Mouse (Mus musculus): ENCODE data around the gene Setd7. TPM values are rescaled to one million over a fixed set of nuclear protein-coding genes. Genes with fewer than 3 reads are reported as not detected.
A peak's percentile ranks its signal among the peaks of the same experiment; 100 is the strongest.
"Not testable (repeated sequence)": the region's sequence is repeated elsewhere in the genome, so short reads cannot be mapped to it uniquely, and the experiment has no call there.

Gene Setd7
- 10 to 100 TPM; 48.3 to 48.8 TPM for total RNA-seq (2021)
- long read RNA-seq, experiment 1, full-length matches to known transcripts = 2 of 7 reads
- long read RNA-seq, experiment 1, partial matches to known transcripts = 0 of 7 reads
- long read RNA-seq, experiment 1, other reads (novel, unspliced or antisense) = 5 of 7 reads
- long read RNA-seq, experiment 2, partial matches to known transcripts = 0 of 15 reads
- long read RNA-seq, experiment 2, other reads (novel, unspliced or antisense) = 15 of 15 reads

DNA sequence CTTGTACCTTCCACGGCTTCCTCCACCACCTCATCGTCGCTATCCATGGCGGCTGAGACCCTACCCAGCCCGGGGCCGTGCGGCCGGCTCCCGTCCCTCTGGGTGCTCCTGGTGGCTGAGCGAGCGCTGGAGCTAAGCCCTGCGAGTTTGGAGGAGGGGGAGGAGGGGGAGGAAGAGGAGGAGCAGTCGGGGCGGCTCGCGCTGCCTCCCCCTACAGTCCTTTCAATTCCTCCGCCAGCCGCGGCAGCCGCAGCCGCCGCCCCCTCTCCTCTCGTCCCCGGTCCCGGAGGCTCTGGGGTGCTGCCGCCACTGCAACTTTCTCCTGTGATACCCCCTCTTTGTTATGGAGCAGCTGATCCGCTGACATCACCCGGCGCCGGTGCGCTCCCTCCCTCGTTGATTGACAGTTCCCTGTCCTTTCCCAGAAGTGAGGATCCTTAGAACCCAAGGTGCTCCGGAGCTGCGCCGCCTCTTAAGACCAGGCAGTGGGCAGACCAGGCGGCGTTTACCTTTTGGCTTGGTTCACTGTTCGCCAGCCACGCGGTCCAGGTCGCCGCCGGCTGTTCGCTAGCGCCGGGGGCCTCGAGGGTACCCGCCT, at the start of gene Setd7:
TSS of gene Setd7 (minus strand) at position 369 of the 598 bp plus-strand sequence.
- DNase-seq (ENCODE audit: low spot score in 2 of 2) = peak; percentile 72 to 77

DNA sequence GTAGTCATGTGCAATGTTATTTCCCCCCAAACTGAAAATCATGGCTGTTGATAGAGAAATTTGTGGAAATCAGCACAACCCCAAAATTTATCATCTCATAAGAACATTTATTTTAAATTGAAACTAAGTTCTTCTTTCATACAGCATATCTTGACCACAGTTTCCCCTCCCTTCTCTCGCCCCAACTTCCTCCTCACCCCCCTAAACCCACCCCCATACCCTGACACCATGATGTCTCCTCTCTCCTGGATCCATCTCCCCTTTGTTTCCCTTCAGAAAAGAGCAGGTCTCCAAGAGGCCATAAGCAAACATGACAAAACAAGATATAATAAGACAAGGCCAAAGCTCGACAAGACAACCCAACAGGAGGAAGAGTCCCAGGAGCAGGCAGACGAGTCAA, 43.8 kb upstream of the Setd7 start:
- no peak for DNase-seq (ENCODE audit: low spot score in 2 of 2)

DNA sequence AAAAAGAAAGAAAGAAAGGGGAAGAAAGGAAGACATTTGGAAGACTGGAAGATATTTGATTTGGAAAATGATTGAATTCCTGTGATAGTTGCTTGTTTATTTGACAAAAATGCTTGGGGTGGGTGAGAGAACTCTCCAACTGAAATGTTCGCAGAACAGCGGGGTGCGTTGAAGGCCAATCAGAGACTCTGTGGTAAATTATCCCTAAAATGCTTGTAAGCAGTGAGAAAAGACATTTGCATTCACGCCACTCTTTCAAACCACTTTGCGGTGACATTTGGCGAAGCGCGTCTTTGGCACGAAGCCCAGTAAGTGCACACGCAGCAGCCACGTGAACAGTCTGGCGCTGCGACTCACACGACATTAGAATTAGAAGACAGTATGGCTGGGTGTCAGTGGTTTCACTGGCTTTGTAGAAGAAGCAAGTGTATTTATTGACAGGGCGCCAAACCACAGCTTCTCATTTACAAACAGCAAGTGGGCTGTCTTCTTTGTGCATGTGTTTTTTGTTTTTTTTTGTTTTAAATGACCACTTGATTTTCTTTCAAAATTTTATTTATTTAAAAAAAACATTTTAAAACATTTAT, 43.1 kb upstream of the Setd7 start:
- DNase-seq (ENCODE audit: low spot score in 2 of 2) = peak; percentile 36 to 38

DNA sequence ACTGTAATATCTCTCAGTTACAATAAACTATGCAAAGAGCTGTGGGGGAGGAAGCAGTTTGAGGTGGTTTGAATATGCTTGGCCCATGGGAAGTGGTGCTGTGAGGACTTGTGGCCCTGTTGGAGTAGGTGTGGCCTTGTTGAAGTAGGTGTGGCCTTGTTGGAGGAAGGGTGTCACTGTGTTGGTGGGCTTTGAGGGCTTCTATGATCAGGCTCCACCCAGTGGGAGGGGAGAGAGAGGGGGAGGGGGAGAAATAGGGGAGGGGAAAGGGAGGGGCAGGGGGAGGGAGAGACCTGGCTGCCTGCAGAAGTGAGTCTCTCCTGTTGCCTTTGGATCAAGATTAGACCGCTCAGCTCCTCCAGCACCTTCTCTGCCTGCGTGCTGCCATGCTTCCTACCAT, 40.8 kb upstream of the Setd7 start:
- DNase-seq (ENCODE audit: low spot score in 2 of 2) = no peak

DNA sequence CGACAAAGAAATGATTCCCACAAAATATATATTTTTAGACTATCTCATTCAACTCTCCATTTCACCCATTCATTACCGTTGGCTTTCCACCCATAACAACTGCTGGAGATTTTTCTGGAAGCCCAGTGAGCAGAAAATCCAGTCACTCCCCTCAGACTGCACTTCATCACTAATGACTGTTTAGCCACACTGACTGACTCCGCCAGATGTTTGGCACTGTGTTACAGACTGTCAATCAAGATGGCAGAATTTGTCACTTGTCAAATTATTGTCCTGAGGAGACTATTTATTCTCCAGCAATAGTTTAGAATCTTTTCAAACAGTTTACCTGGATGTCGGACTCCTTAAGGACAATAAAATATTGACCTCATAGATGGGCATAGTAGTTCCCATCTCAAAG, 40.0 kb upstream of the Setd7 start:
- no peak for DNase-seq (ENCODE audit: low spot score in 2 of 2)

DNA sequence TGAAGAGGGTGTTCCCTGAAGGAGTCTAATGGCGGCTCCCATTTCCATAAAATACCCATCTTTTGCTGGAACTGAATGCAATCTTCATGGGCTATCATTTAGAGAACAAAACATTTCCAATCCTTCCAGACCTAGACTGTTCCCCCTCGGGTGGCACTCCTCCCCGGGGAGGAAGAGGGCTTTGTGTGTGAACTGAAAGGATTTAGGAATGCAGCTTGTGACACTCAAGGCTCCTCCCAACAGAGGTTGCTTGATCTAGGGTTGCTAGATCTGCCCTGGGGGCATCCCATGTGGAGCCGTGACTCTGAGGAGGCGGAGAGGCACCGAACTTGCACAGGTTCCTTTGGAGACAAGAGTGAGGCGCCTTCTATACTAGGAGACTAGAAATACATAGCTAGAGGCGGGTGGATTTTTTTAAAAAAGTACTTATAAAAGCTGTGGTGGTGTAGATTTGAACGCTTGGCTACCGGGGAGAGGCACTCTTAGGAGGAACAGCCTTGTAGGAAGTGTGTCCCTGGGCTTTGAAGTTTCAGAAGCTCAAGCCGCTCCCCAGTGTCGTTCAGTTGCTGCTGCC, 38.5 kb upstream of the Setd7 start:
- no peak for DNase-seq (ENCODE audit: low spot score in 2 of 2)

DNA sequence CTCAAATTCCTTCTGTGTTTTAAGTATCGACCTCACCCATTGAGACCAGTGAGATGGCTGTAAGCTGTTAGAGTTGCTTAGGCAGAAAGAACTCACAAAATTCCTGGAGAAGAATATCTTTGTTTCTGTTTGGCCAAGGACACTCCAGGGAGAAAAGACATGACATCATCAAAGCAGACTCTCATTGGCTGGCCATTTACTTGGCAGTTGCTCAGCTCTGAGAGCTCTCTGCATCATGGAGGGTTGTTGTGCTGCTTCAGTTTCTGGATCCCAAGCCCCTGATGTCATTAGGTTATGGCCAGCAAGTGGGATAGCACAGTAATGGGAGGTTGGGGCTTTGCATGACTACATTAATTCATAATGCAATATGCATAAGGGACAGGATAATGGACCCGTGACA, 35.9 kb upstream of the Setd7 start:
- no peak for DNase-seq (ENCODE audit: low spot score in 2 of 2)

DNA sequence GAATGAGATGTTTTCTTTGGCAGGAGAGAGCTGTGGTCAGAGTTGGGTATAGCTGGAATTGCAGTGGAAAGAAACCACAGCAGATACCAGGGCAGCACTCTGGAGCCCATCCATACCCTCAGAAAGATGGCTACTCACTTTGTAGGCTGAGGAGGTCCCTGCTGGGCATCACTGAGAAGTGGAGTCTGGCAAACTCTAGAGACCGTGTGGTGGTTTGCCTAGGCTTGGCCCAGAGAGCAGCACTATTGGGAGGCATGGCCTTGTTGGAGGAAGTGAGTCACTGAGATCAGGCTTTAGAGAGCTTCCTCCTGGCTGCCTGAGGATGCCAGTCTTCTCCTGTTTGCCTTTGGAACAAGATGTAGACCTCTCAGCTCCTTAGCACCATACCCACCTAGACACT, 32.8 kb upstream of the Setd7 start:
- no peak for DNase-seq (ENCODE audit: low spot score in 2 of 2)

DNA sequence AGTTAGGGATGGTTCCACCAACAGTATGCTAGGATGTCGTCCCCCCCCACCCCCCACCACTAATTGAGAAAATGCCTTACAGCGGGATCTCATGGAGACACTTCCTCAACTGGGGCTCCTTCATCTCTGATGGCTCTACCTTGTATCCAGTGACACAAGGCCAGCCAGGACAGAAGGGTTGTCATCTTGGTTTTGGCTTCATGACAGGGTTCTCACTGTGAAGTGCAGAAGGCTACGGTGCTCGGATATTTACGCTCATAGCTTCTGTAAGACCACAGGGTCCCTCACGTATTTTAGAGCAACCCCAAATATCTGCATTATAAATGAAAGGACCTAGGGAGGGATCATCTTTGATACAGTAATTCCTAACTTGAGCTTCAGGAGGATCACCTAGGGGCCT, 30.9 kb upstream of the Setd7 start:
- DNase-seq (ENCODE audit: low spot score in 2 of 2) = no peak

DNA sequence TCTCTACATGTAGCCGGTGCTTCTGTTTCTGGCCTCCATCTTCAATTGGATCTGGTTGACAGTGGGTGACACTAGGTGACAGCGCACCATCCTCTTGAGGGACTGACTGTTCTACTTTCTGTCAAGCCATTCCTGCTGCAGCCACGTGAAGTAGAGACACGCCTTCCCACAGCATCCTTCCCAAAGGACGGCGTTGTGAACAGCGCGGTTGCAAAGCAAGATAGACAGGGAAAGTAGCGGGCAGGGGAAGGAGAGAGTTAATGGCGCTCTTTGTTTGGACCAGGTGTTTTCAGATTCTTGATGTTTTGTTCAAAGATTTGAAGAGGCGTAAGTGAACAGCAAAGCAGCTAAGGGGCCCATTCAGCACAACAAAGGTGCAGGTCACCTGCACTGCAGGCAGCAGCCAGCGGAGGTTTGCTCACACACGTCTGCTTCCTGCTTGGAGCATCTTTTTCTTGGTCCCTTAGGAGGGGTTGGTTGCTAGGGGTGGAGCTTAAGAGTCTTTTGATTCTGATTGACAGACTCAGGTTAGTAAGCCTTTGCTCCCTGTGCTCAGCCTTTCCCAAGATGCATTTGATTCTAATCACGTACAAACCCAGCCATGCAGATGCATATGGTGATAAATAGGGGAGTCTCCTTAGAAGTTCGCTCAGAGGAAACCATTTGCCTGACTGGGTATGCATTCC, 29.7 kb upstream of the Setd7 start:
- no peak for DNase-seq (ENCODE audit: low spot score in 2 of 2)

DNA sequence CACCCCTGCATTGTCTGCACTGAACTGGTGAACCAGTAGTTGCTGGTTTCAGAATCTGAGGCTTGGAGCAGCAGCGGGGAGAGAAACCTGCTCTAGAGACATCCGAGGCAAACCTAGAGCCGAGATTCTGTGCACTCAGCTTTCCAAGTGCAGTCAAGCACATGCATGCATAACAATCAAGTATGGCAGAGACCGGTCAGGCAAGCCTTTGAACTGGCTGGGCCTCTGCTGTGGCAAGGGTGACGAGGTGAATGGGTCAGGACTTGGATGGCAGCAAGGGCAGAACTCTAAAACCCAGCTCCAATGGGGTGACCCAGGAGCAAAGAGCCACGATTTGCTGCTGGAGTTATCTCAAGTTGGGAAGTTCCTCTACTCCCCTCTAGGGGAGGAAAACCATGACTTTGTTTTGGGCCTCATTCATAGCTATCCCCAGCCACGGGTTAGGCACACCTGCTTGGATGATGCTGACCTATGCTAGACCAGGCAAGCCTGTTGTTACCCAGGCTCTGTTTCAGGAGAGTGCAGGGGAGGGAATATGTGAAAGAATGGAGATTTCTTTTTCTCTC, 27.1 kb upstream of the Setd7 start:
- no peak for DNase-seq (ENCODE audit: low spot score in 2 of 2)

DNA sequence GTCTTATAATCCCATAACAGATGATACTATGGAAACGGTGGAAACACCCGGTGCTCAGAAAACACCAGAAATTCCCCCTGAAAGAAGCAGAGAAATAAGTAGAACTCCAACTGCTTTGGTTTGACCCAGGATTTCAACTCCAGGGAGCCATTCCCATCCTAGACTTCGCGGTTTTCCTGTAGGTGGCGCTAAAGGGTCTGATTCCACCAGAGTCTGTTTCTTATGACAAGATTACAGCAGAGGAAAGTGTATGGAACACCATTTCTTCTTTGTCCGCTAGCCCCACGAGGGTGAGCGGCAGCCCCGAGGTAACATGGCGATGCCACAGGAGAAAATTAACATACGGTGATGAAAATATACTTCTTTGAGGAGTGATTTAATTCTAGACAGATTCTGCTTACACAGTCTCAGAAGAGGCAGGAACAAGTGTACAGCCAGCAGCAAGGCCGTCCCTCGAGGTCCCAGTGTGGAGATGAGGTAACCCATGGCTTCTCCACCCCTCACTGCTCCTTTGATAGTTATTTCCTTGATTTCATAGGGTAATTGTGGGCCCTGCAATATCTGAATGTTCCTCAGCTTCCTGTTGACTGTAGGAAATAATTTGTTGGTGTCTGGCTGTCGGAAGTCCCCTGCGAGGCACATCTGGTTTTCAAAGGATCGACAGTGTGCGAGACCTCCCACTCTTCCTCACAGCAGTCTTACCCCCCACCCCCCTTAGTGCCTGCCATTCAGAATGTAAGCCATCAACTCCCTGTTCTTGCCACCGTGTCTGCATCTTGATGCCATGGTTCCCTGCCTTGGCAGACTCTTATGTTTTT, 23.1 kb upstream of the Setd7 start:
- DNase-seq (ENCODE audit: low spot score in 2 of 2) = peak; percentile 76 to 84

DNA sequence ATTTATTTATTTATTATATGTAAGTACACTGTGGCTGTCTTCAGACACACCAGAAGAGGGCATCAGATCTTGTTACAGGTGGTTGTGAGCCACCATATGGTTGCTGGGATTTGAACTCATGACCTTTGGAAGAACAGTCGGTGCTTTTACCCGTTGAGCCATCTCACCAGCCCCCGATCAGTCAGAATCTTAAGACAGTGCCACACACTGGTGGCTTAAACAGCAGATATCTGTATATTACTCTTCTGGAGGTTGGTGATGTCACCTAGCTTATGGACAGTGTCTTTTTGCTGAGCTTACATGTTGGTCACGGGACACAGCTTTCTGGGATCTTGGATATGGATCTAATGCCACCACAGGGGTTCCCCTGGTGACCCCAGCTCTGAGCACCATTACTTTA, 18.6 kb upstream of the Setd7 start:
- not testable (repeated sequence) for DNase-seq (ENCODE audit: low spot score in 2 of 2)

DNA sequence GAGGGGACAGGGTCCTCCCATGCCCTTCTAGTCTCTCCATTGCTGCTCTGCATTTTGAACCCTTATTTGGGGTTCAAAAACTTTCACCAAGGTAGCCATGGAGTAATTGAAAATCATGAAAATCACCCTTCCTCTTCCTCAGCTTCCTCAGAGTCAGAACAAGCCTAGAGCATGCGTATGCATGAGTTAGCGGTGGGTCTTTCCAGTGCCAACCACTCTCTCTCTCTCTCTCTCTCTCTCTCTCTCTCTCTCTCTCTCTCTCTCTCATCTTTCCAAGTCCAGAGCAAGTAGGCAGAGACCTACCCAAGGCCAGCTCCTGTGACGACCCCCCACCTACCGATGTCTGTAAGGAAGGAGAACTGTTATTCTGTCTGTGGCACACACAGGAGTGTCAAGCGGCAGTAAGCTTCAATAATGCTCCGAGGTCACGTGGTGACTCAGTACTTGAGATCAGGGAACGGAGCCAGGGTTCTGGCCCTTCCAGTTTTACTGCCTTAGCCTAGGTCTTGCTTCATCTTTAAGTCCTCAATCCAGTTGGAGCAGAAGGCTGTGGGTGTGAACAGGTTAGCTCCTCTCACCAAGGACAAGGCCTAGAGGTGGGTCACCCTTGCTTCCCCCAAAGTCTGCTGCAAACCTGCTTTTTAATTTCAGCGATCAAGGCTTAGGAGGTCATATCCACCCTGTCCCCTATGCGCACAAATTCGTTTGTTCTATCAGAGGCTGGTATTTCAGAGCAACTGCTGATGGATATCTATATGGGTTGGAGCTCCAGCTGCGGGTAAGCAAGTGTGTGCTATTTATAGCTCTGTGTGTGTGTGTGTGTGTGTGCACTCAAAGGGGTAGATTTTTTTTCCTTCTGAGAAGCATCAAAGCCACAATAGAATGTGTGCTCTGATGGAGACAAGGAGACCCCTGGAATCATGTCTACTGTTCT, 17.4 kb upstream of the Setd7 start:
- DNase-seq (ENCODE audit: low spot score in 2 of 2) = peak in 1 of 2 experiments; percentile 37

DNA sequence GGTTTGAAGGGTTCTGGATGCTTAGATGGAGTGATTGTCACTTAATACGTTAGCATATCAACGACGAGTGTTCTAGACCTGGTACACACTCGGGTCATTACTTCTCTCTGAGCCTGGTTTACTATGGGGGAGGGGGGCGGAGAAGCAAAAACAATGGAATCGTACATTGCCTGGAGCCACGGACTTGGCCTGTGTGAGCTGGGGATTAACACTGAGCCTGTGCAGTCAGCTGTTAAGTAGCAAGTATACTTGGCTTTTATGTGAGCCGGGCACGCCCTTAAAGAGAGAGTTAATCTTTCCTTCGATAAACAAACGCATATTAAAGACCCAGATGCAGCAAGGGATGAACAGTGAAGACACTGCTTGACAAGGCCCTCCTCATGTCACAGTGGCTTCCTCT, 16.7 kb upstream of the Setd7 start:
- DNase-seq (ENCODE audit: low spot score in 2 of 2) = no peak

DNA sequence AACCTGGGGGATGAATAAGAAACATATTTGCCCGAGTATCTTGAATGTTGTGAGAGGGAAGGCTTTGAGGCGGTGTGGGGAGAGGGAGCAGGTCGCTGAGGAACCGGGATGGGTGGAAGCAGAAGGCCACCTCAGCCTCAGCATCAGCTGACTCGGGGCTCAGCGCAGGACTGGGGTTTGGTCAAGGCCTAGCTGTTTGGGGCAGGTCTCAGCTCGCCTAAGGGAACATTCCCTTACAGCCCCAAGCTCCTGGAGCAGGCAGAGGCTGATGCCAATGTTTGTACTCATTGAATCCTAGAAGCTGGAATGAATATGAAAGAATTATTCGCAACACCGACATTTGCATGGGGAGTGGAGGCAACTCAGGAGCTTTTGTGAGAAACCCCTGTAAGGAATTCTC, 13.2 kb upstream of the Setd7 start:
- no peak for DNase-seq (ENCODE audit: low spot score in 2 of 2)

DNA sequence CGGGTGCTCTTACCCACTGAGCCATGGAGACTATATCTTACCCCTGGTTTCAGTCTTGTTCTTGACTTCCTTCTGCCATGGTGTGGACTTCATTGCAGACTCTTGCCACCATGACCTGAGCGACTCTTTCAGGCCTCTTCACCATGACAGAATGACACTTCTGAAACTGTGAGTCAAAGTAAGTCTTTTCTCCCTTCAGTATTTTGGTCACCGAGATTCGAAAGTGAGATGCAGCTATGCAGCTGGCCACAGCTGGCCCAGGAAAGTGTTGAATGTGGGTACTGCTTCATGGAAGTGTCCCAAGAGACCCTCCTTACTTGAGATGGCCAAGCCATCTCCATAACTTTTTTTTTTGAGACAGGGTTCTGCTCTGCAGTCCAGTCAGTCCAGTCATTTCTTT, 9.5 kb upstream of the Setd7 start:
- no peak for DNase-seq (ENCODE audit: low spot score in 2 of 2)

DNA sequence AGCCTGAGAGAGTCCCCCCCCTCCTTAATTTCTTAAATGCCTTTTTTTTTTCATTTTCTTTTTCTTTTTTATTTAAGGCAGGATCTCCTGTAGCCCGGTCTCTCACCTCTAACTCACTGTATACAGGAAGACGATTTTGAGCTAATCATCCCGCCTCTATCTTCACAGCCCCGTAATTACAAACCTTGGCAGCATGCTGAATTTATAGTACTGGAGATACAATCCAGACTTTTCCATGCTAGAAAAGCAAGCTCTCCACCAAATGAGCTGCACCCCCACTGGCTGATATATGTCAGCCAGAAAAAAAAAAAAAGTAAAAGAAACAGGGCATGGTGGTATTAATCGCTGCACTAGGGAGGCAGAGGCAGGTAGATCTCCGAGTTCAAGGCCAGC, 1.3 kb upstream of the Setd7 start:
- no peak for DNase-seq (ENCODE audit: low spot score in 2 of 2)

DNA sequence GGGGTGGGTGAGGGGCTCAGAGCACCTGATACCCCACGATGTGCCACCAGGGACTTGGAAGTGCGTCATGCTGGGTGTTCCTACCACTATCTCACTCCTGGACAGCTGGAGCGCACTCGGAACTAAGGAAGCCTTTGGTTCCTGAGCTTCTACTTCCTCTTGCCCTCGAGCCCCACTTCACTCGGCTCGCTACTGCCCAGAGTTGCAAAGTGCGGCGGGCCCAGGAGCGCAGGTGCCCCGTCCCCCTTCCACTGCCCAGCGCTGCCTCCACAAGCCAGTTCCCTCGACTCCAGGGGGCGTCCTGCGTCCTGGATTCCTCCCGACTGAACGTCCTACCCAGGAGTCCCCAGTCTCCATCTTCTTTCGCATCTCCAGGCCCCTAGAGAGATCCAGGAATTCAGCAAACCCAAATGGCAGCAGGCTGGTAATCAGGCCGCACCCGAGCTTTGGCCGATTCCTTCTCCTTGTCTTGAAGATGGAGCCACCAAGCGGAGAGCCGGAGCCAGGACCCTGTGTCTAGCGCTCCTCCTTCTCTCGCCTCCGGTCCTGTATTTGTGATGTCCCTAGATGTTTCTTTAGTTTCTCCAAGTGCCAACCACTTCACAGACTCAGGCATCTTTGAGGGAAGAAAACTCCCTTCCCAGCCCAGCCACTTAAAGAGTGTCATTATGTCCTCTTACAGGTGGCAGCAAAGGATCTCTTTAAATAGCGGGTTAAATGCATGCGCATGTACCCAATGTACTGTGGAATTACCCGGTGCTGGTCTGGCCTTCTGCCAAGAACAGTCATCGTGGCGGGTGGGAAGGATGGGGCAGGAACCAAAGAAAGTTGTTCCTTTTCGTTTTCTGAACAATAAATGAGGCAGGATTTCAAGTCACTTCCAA, 672 bp upstream of the Setd7 start:
- DNase-seq (ENCODE audit: low spot score in 2 of 2) = peak; percentile 53 to 57

Data from adrenal gland, adult 18-20 months (tissue).